Mouse (Mus musculus) liver, postnatal 0 days (tissue): ENCODE data around the gene Fam83e.

Experiments used
- CTCF ChIP-seq: sonication (generic); IDR thresholded peaks from 2 replicates; pipeline ENCODE4 v1.5.1; 2016; ENCODE audit warnings: antibody characterized with exemption, low read depth
- EP300 ChIP-seq: IDR thresholded peaks from 2 replicates; pipeline ENCODE4 v1.6.1; 2016; ENCODE audit warnings: antibody characterized with exemption, low read depth, mild to moderate bottlenecking

DNA sequence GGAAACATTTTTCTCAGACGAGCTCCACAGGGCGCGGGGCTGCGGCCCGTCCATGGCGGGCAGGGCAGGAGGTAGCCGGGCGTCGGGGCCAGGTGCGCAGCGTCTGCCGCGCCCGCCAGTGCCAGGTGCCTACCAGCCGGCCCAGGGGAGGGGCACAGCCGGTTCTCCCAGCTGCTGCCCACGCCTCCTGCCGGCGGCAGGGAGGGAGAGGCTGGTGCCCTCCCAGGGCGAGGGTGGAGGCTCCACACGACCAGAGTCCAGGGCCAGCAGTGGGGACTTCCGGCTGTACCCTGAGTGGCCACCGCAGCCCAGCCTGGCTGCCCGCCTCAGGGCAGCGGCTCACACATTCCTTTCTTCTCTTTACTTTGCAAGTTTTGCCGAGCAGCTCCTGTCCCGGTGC is 38.4 kb downstream of the Fam83e start:
- TF ChIP-seq EP300 (no peak), CTCF (no peak)
